Comparison of ENCODE assay signal across 9 mouse cellular contexts in genomic region chr4:86024573-86025160, GRCm38 (mm10).
DNase-seq lines count a peak whose midpoint lies in the region; ATAC-seq and TF ChIP-seq lines count a peak whose summit lies in the region.
"Had no signal": no experiment of that assay in that cellular context is flagged by ENCODE, and none has a peak within 500 bp of the region (broad histone marks: within the 10 kb centered on the region; RNA-seq: fewer than 3 reads in every experiment).

No protein-coding gene starts in this region.

- no peak for ATAC-seq in intestine, postnatal 0 days
- ATAC-seq in intestine, embryonic 16.5 days: no peak
- no peak for ATAC-seq in activated CD4-positive, CD25-positive, alpha-beta regulatory T cell, adult 4 months

- WGBS in intestine, postnatal 0 days: 60% methylated on average over 8 of the region's 8 CpGs
- 51% methylated on average over 8 of the region's 8 CpGs for WGBS in intestine, embryonic 16.5 days
- WGBS in lung, adult 2 months: 59% methylated on average over 8 of the region's 8 CpGs

- H3K36me3 ChIP-seq in intestine, postnatal 0 days (ENCODE audit: control insufficient read depth, insufficient read depth): no peaks in the 10 kb centered on the region
- H3K36me3 ChIP-seq in intestine, embryonic 16.5 days (ENCODE audit: control insufficient read depth, insufficient read depth, low read length): no peaks in the 10 kb centered on the region
- H3K36me3 ChIP-seq: embryonic facial prominence, embryonic 15.5 days had no signal

- no peaks in the 10 kb centered on the region for H3K4me1 ChIP-seq in intestine, postnatal 0 days (replicated peaks; ENCODE audit: control insufficient read depth, insufficient read depth, low read length)
- no peaks in the 10 kb centered on the region for H3K4me1 ChIP-seq in intestine, embryonic 16.5 days (ENCODE audit: control insufficient read depth, insufficient read depth, low read length)
- peaks cover 2% of the 10 kb centered on the region; the same call in 1 of the 2 replicates for H3K4me1 ChIP-seq in lung, adult 2 months (ENCODE audit: control insufficient read depth, insufficient read depth, low read length)

- H3K4me3 ChIP-seq in intestine, postnatal 0 days (ENCODE audit: low read depth, low read length): no peak overlapping the region
- no peak overlapping the region for H3K4me3 ChIP-seq in intestine, embryonic 16.5 days (ENCODE audit: low read length)
- H3K4me3 ChIP-seq in lung, adult 2 months (replicated peaks; ENCODE audit: extremely low read depth, low read depth, low read length): no peak overlapping the region
- H3K4me3 ChIP-seq: embryonic facial prominence, embryonic 15.5 days had no signal

- no peak for TF ChIP-seq POLR2A in lung, adult 2 months (IDR thresholded peaks at IDR 0.05; ENCODE audit: borderline replicate concordance, extremely low read depth, low read depth, low read length)

- no peak overlapping the region for H3K4me2 ChIP-seq in intestine, postnatal 0 days (replicated peaks; ENCODE audit: low read depth)
- no peak overlapping the region for H3K4me2 ChIP-seq in intestine, embryonic 16.5 days (ENCODE audit: low read depth, low read length)
- H3K4me2 ChIP-seq: embryonic facial prominence, embryonic 15.5 days had no signal

- H3K27ac ChIP-seq in intestine, postnatal 0 days (ENCODE audit: low read depth, low read length): no peak overlapping the region
- H3K27ac ChIP-seq in intestine, embryonic 16.5 days (ENCODE audit: low read length): no peak overlapping the region
- H3K27ac ChIP-seq: embryonic facial prominence, embryonic 15.5 days had no signal

- H3K9ac ChIP-seq in intestine, postnatal 0 days (ENCODE audit: low read depth, low read length): no peak overlapping the region
- H3K9ac ChIP-seq in intestine, embryonic 16.5 days (ENCODE audit: low read depth, low read length): no peak overlapping the region
- H3K9ac ChIP-seq: embryonic facial prominence, embryonic 15.5 days had no signal

- H3K9me3 ChIP-seq in intestine, postnatal 0 days (ENCODE audit: control insufficient read depth): no peaks in the 10 kb centered on the region
- no peaks in the 10 kb centered on the region for H3K9me3 ChIP-seq in intestine, embryonic 16.5 days (ENCODE audit: control insufficient read depth, low read length)
- H3K9me3 ChIP-seq: embryonic facial prominence, embryonic 15.5 days had no signal

- DNase-seq in ES-CJ7 (ENCODE audit: low read depth, low spot score): peak; percentile 17
- peak; percentile 76 for DNase-seq in brain, adult 2 months (ENCODE audit: low read depth, low spot score)
- DNase-seq in kidney, adult 18-20 months: peak; percentile 21
- DNase-seq in lung, adult 2 months: no peak
- no peak for DNase-seq in spleen, adult 18-20 months

- H3K27me3 ChIP-seq in intestine, postnatal 0 days (replicated peaks; ENCODE audit: control insufficient read depth, insufficient read depth, low read length): no peaks in the 10 kb centered on the region
- no peaks in the 10 kb centered on the region for H3K27me3 ChIP-seq in intestine, embryonic 16.5 days (replicated peaks; ENCODE audit: control insufficient read depth, insufficient read depth, low read length)
- H3K27me3 ChIP-seq: embryonic facial prominence, embryonic 15.5 days had no signal

- peak; percentile 74 for TF ChIP-seq CTCF in intestine, postnatal 0 days (IDR thresholded peaks at IDR 0.05; ENCODE audit: low read depth)
- TF ChIP-seq CTCF in lung, adult 2 months (IDR thresholded peaks at IDR 0.05; ENCODE audit: insufficient read depth, low read length): peak; percentile 74

Comparison
In these comparisons a context has a peak if more than half of its experiments do, and no peak if none do; other contexts are left out.
1. DNase-seq: peak in ES-CJ7 (single experiment), brain, adult 2 months (single experiment) and kidney, adult 18-20 months (single experiment); none in lung, adult 2 months (single experiment) and spleen, adult 18-20 months (0 of 2).